Mouse (Mus musculus) kidney, embryonic 14.5 days (tissue): ENCODE results near the gene Tent4a. TPM values are rescaled to one million over a fixed set of nuclear protein-coding genes. Genes with fewer than 3 reads are reported as not detected.

ENCODE experiments used
- ATAC-seq: fragments of 200-750 bp; cut with Nextera tagmentation; 2 replicates; pipeline ENCODE4 v1.8.0; 2017; ENCODE audit warnings: moderate number of reproducible peaks, mild to moderate bottlenecking, moderate TSS enrichment, moderate library complexity; ENCODE audit not compliant: low FRiP score, low TSS enrichment
- H3K27ac ChIP-seq: fragments of 300-500 bp; sonication (generic); 2 replicates; pipeline ENCODE4 v1.5.1; 2014; ENCODE audit warnings: low read depth, mild to moderate bottlenecking, low read length, moderate library complexity, mixed read lengths
- H3K27me3 ChIP-seq: fragments of 300-500 bp; sonication (generic); 2 replicates; pipeline ENCODE4 v1.6.1; 2014; ENCODE audit warnings: mild to moderate bottlenecking, low read length; ENCODE audit not compliant: control insufficient read depth, insufficient read depth
- H3K36me3 ChIP-seq: fragments of 300-500 bp; sonication (generic); 2 replicates; pipeline ENCODE4 v1.6.1; 2014; ENCODE audit warnings: low read length, mixed read lengths; ENCODE audit not compliant: control insufficient read depth, insufficient read depth
- H3K4me1 ChIP-seq: fragments of 300-500 bp; sonication (generic); 2 replicates; pipeline ENCODE4 v1.6.1; 2014; ENCODE audit warnings: low read length, mixed read lengths; ENCODE audit not compliant: control insufficient read depth, insufficient read depth
- H3K4me2 ChIP-seq: fragments of 300-500 bp; sonication (generic); replicated peaks from 2 replicates; pipeline ENCODE4 v1.6.1; 2014; ENCODE audit warnings: low read depth, mild to moderate bottlenecking, low read length
- H3K4me3 ChIP-seq: fragments of 300-500 bp; sonication (generic); 2 replicates; pipeline ENCODE4 v1.5.1; 2014; ENCODE audit warnings: mild to moderate bottlenecking, low read length
- H3K9ac ChIP-seq: fragments of 300-500 bp; sonication (generic); 2 replicates; pipeline ENCODE4 v1.6.1; 2014; ENCODE audit warnings: low read depth, mild to moderate bottlenecking, low read length, moderate library complexity
- H3K9me3 ChIP-seq: fragments of 300-500 bp; sonication (generic); 2 replicates; pipeline ENCODE4 v1.6.1; 2016; ENCODE audit warnings: low read length; ENCODE audit not compliant: control insufficient read depth
- WGBS: fragments of 180-500 bp; shearing (Covaris S2); extraction: QIAGEN DNeasy Blood & Tissue Kit; methylation state at CpG from one replicate; pipeline ENCODE4 v1.1.7; 2014; 5-methylcytosine and 5-hydroxymethylcytosine counted together
- polyA plus RNA-seq: library from polyadenylated mRNA; unstranded; fragments of >200 nt; fragmentation: Nextera tagmentation; extraction: Ambion mirVana; gene quantifications from 2 replicates; pipeline ENCODE4 v1.2.1, GENCODE M21; 2014

Gene Tent4a
- polyA plus RNA-seq, 1 experiment from 2014 or later: 8.6 TPM

DNA sequence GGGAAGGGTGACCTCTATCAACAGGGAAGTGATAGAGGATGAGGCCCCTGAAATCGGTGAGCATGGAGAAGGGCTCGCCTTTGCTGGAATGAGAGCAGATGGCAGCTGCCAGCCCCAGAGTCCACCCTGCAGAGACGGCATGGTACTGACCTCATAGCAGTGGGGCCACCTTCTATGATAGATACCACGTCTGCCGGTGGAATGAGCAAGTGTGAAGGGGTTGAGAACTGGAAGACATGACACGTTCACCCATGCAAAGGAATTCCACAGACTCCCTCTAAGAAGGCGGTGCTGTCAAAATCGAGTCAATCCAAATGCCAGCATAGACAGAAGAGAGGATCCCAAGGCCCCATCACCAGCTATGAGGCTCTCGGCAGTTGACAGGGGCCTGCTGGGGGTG, 19.8 kb upstream of the Tent4a start:
- no peaks in the 10 kb centered on the region for H3K36me3 ChIP-seq
- no peaks in the 10 kb centered on the region for H3K4me1 ChIP-seq
- WGBS: 76% methylated on average over 9 of the region's 9 CpGs
- H3K4me3 ChIP-seq: no peak overlapping the region
- no peak for ATAC-seq
- H3K9ac ChIP-seq: no peak overlapping the region
- H3K4me2 ChIP-seq: no peak overlapping the region
- H3K9me3 ChIP-seq: no peaks in the 10 kb centered on the region
- no peaks in the 10 kb centered on the region for H3K27me3 ChIP-seq
- no peak overlapping the region for H3K27ac ChIP-seq

DNA sequence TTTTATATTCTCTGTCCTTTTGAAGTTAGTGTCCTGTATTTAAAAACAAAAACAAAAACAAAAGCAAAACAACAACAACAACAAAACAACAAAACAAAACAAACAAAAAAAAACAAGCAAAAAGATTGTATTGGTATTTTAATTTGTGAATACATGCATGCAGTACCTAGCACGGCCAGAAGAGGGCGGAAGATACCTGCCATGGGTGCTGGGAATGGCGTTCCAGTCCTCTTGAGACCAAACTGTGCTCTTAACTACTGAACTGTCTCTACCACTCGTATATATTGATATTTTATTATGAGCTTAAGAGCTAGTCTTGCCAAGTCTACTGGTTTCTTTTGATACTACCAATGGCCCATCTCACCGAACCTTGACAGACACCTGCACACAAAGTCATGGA, 18.6 kb upstream of the Tent4a start:
- Histone ChIP-seq H3K9ac (no peak overlapping the region), H3K4me2 (no peak overlapping the region), H3K4me1 (no peaks in the 10 kb centered on the region), H3K27ac (no peak overlapping the region), H3K36me3 (no peaks in the 10 kb centered on the region), H3K9me3 (no peaks in the 10 kb centered on the region), H3K4me3 (no peak overlapping the region), H3K27me3 (no peaks in the 10 kb centered on the region)
- WGBS: 18% methylated on average over 5 of the region's 5 CpGs
- no peak for ATAC-seq

GRCm38 (mm10) chr13:69550831-69551230, 16.4 kb upstream of the Tent4a start:
- no peak overlapping the region for H3K4me2 ChIP-seq
- WGBS: 81% methylated on average over 2 of the region's 2 CpGs
- H3K27me3 ChIP-seq: no peaks in the 10 kb centered on the region
- no peak overlapping the region for H3K4me3 ChIP-seq
- no peaks in the 10 kb centered on the region for H3K36me3 ChIP-seq
- H3K27ac ChIP-seq: no peak overlapping the region
- no peaks in the 10 kb centered on the region for H3K4me1 ChIP-seq
- no peak for ATAC-seq
- H3K9ac ChIP-seq: no peak overlapping the region
- H3K9me3 ChIP-seq: no peaks in the 10 kb centered on the region

DNA sequence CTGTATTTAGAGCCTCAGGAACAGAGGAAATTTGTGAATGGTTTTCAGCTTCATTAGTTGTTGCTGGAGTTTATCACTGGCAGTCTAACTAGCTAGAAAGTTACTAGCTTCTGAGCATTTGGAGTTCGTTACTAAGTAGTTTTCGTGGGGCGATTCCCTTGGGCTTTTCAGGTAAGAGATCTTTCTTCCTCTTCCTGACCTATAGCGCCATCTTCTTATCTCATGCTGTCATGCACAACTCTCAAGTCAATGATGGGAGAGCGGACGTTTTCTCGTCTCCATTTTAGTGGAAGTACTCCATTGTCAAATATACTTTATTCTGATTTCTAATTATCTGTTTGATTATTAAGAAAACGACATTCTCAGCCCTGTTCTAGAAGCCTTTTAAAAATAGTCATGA, 15.6 kb upstream of the Tent4a start:
- WGBS: 53% methylated on average over 8 of the region's 8 CpGs
- no peak overlapping the region for H3K27ac ChIP-seq
- no peaks in the 10 kb centered on the region for H3K9me3 ChIP-seq
- ATAC-seq: no peak
- no peaks in the 10 kb centered on the region for H3K36me3 ChIP-seq
- no peak overlapping the region for H3K9ac ChIP-seq
- no peaks in the 10 kb centered on the region for H3K27me3 ChIP-seq
- no peak overlapping the region for H3K4me2 ChIP-seq
- no peaks in the 10 kb centered on the region for H3K4me1 ChIP-seq
- H3K4me3 ChIP-seq: no peak overlapping the region

DNA sequence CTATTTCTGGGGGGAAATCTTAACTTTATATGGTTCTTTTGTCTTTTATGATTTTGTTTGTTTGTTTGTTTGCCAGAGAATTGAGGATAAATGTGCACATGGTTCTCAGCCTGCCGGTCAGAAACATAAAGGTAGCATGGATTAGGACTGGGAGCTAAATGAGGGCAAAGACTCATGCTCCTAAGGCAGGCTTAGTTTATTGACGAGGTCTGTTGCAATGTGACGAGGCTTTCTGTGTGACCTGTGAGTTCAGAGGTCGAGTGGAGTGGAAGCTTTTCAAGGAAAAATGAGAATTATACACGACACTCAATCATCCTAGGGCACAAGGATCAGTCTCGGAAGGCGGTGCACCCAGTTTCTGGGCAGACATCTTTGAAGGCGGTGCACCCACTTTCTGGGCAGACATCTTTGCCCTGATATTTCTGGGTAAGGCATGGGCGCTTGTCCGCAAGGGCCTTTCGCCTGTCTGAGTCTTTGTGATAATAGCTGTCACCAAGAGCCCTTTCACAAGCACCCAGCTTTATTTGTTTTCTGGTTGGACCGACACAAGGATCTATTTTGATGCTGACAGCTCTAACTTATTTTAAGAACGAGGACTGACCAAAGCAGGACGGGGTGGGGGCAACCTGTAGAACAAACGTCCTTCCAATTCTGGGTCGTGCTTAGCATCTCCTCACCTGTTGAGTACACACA, 13.2 kb upstream of the Tent4a start:
- no peak overlapping the region for H3K4me3 ChIP-seq
- no peak overlapping the region for H3K9ac ChIP-seq
- H3K36me3 ChIP-seq: no peaks in the 10 kb centered on the region
- no peaks in the 10 kb centered on the region for H3K27me3 ChIP-seq
- H3K4me2 ChIP-seq: no peak overlapping the region
- no peaks in the 10 kb centered on the region for H3K9me3 ChIP-seq
- ATAC-seq: no peak
- WGBS: 74% methylated on average over 16 of the region's 16 CpGs
- no peak overlapping the region for H3K27ac ChIP-seq
- 0 out of 2 replicates have a peak, but pooled peaks cover 11% of the 10 kb centered on the region for H3K4me1 ChIP-seq

GRCm38 (mm10) chr13:69545019-69545418, 10.6 kb upstream of the Tent4a start:
- ATAC-seq: peak; percentile 25; the same call in 1 of the 2 replicates
- Histone ChIP-seq H3K27me3 (no peaks in the 10 kb centered on the region), H3K9ac (no peak overlapping the region), H3K9me3 (no peaks in the 10 kb centered on the region), H3K4me1 (0 out of 2 replicates have a peak, but pooled peaks cover 16% of the 10 kb centered on the region), H3K4me2 (no peak overlapping the region), H3K27ac (no peak overlapping the region), H3K4me3 (no peak overlapping the region), H3K36me3 (no peaks in the 10 kb centered on the region)
- WGBS: 32% methylated on average over 3 of the region's 3 CpGs

DNA sequence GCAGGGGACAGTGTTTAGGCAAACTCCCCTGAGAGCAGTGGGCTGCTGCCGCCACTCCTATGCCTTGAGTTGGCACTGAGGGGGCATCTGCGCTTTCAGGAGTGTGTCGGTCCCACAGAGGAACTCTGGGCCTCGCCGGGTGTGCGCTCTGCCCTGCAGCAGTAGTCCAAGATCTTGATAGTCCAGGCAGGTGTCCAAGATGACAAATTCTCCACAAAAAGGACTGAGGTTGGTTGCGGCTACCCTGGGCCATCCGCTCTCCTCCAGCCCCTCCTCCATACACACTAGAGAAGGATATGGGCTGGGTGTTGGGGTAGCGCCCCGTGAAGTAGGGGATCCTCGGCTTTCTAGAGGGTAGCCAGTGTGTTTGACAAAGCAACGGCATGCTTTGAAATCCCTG, 9.2 kb upstream of the Tent4a start:
- peak overlapping the region; percentile 12 for H3K4me3 ChIP-seq
- ATAC-seq: peak; percentile 30; the same call in 1 of the 2 replicates

GRCm38 (mm10) chr13:69542571-69543352, 8.3 kb upstream of the Tent4a start:
- WGBS: 30% methylated on average over 17 of the region's 17 CpGs
- no peak overlapping the region for H3K27ac ChIP-seq
- ATAC-seq: no peak
- no peak overlapping the region for H3K4me2 ChIP-seq
- H3K9me3 ChIP-seq: no peaks in the 10 kb centered on the region
- H3K36me3 ChIP-seq: no peaks in the 10 kb centered on the region
- H3K9ac ChIP-seq: no peak overlapping the region
- H3K4me3 ChIP-seq: no peak overlapping the region
- 0 out of 2 replicates have a peak, but pooled peaks cover 16% of the 10 kb centered on the region for H3K4me1 ChIP-seq
- H3K27me3 ChIP-seq: no peaks in the 10 kb centered on the region

More for the DNA sequence above, 9.2 kb upstream of the Tent4a start:
- Histone ChIP-seq H3K27me3 (no peaks in the 10 kb centered on the region), H3K27ac (no peak overlapping the region), H3K36me3 (no peaks in the 10 kb centered on the region), H3K9ac (peak overlapping the region; percentile 31; the same call in 1 of the 2 replicates), H3K9me3 (no peaks in the 10 kb centered on the region), H3K4me2 (peak overlapping the region; percentile 27), H3K4me1 (0 out of 2 replicates have a peak, but pooled peaks cover 16% of the 10 kb centered on the region)
- WGBS: 49% methylated on average over 12 of the region's 12 CpGs

- 47% methylated on average over 10 of the region's 10 CpGs for WGBS
- no peak overlapping the region for H3K4me3 ChIP-seq
- H3K4me1 ChIP-seq: 0 out of 2 replicates have a peak, but pooled peaks cover 16% of the 10 kb centered on the region
- no peak overlapping the region; the same call in 1 of the 2 replicates for H3K27ac ChIP-seq
- H3K27me3 ChIP-seq: no peaks in the 10 kb centered on the region
- no peak overlapping the region for H3K4me2 ChIP-seq
- H3K9ac ChIP-seq: no peak overlapping the region
- H3K36me3 ChIP-seq: no peaks in the 10 kb centered on the region
- no peaks in the 10 kb centered on the region for H3K9me3 ChIP-seq
- ATAC-seq: 0 out of 2 replicates have a peak, but pooled peaks have one; percentile 26
Observed at GRCm38 (mm10) chr13:69541776-69542175, 7.4 kb upstream of the Tent4a start.
